Mouse (Mus musculus): ENCODE results near the gene Trim41. TPM values are rescaled to one million over a fixed set of nuclear protein-coding genes. Genes with fewer than 3 reads are reported as not detected.
A peak's percentile ranks its signal among the peaks of the same experiment; 100 is the strongest.
"Not testable (repeated sequence)": the region's sequence is repeated elsewhere in the genome, so short reads cannot be mapped to it uniquely, and the experiment has no call there.

The Trim41 gene
- polyA plus RNA-seq, 1 experiment from 2014 or later: 7.5 TPM

- under 1% methylated on average over 77 of the region's 77 CpGs for WGBS
- Histone ChIP-seq H3K9ac (peak overlapping the region; percentile 31), H3K36me3 (no peaks in the 10 kb centered on the region), H3K4me3 (replicated peaks) (peak overlapping the region; percentile 65), H3K4me1 (peaks cover 13% of the 10 kb centered on the region), H3K9me3 (replicated peaks) (no peaks in the 10 kb centered on the region), H3K4me2 (replicated peaks) (peak overlapping the region; percentile 88), H3K27me3 (no peaks in the 10 kb centered on the region; the same call in 1 of the 2 replicates), H3K27ac (replicated peaks) (peak overlapping the region; percentile 39)
- ATAC-seq (ENCODE audit: insufficient number of reproducible peaks, low FRiP score, low TSS enrichment, low read depth): peak; percentile 22; the same call in 1 of the 2 replicates
These were observed 20.4 kb upstream of the Trim41 start for GRCm38 (mm10) chr11:48837310-48838180.

GRCm38 (mm10) chr11:48836990-48837309 is 19.8 kb upstream of the Trim41 start:
- H3K4me1 ChIP-seq: peaks cover 13% of the 10 kb centered on the region
- 15% methylated on average over 11 of the region's 11 CpGs for WGBS
- no peaks in the 10 kb centered on the region for H3K36me3 ChIP-seq
- H3K4me3 ChIP-seq (replicated peaks): peak overlapping the region; percentile 65
- H3K9me3 ChIP-seq (replicated peaks): no peaks in the 10 kb centered on the region
- H3K4me2 ChIP-seq (replicated peaks): peak overlapping the region; percentile 88
- no peak for ATAC-seq (ENCODE audit: insufficient number of reproducible peaks, low FRiP score, low TSS enrichment, low read depth)
- no peaks in the 10 kb centered on the region; the same call in 1 of the 2 replicates for H3K27me3 ChIP-seq
- H3K9ac ChIP-seq: peak overlapping the region; percentile 31; the same call in 1 of the 2 replicates
- no peak overlapping the region for H3K27ac ChIP-seq (replicated peaks)

- 67% methylated on average over 6 of the region's 6 CpGs for WGBS
- Histone ChIP-seq H3K4me3 (replicated peaks) (no peak overlapping the region), H3K9ac (no peak overlapping the region), H3K36me3 (no peaks in the 10 kb centered on the region), H3K9me3 (replicated peaks) (no peaks in the 10 kb centered on the region), H3K27ac (replicated peaks) (no peak overlapping the region), H3K4me1 (peaks cover 13% of the 10 kb centered on the region), H3K4me2 (replicated peaks) (no peak overlapping the region), H3K27me3 (no peaks in the 10 kb centered on the region; the same call in 1 of the 2 replicates)
- no peak for ATAC-seq (ENCODE audit: insufficient number of reproducible peaks, low FRiP score, low TSS enrichment, low read depth)
These were observed 18.8 kb upstream of the Trim41 start for GRCm38 (mm10) chr11:48835923-48836322.

- Histone ChIP-seq H3K9me3 (replicated peaks) (no peaks in the 10 kb centered on the region), H3K4me2 (replicated peaks) (peak overlapping the region; percentile 50), H3K27me3 (no peaks in the 10 kb centered on the region; the same call in 1 of the 2 replicates), H3K9ac (peak overlapping the region; percentile 48), H3K4me3 (replicated peaks) (peak overlapping the region; percentile 60), H3K4me1 (peaks cover 13% of the 10 kb centered on the region), H3K27ac (replicated peaks) (peak overlapping the region; percentile 82), H3K36me3 (no peaks in the 10 kb centered on the region)
- peak; percentile 88 for ATAC-seq (ENCODE audit: insufficient number of reproducible peaks, low FRiP score, low TSS enrichment, low read depth)
- WGBS: under 1% methylated on average over 30 of the region's 30 CpGs
These were observed 16.8 kb upstream of the Trim41 start for GRCm38 (mm10) chr11:48833731-48834639.

- Histone ChIP-seq H3K9ac (no peak overlapping the region), H3K27ac (replicated peaks) (no peak overlapping the region), H3K4me2 (replicated peaks) (peak overlapping the region; percentile 50), H3K4me3 (replicated peaks) (peak overlapping the region; percentile 60), H3K9me3 (replicated peaks) (no peaks in the 10 kb centered on the region), H3K36me3 (no peaks in the 10 kb centered on the region), H3K27me3 (no peaks in the 10 kb centered on the region; the same call in 1 of the 2 replicates), H3K4me1 (peaks cover 8% of the 10 kb centered on the region)
- WGBS: 31% methylated on average over 9 of the region's 9 CpGs
- no peak for ATAC-seq (ENCODE audit: insufficient number of reproducible peaks, low FRiP score, low TSS enrichment, low read depth)
These were observed 16.1 kb upstream of the Trim41 start for GRCm38 (mm10) chr11:48833078-48833730.

- Histone ChIP-seq H3K27ac (replicated peaks) (no peak overlapping the region), H3K9ac (no peak overlapping the region), H3K36me3 (no peaks in the 10 kb centered on the region), H3K9me3 (replicated peaks) (no peaks in the 10 kb centered on the region), H3K27me3 (no peaks in the 10 kb centered on the region), H3K4me2 (replicated peaks) (no peak overlapping the region), H3K4me1 (no peaks in the 10 kb centered on the region), H3K4me3 (replicated peaks) (no peak overlapping the region)
- WGBS: 83% methylated on average over 2 of the region's 2 CpGs
- ATAC-seq (ENCODE audit: insufficient number of reproducible peaks, low FRiP score, low TSS enrichment, low read depth): no peak
These were observed 14.1 kb upstream of the Trim41 start for GRCm38 (mm10) chr11:48831273-48831672.

- WGBS: 57% methylated on average over 2 of the region's 2 CpGs
- Histone ChIP-seq H3K9me3 (replicated peaks) (no peaks in the 10 kb centered on the region), H3K4me3 (replicated peaks) (no peak overlapping the region), H3K9ac (no peak overlapping the region), H3K27me3 (no peaks in the 10 kb centered on the region), H3K4me2 (replicated peaks) (no peak overlapping the region), H3K27ac (replicated peaks) (no peak overlapping the region), H3K4me1 (no peaks in the 10 kb centered on the region), H3K36me3 (no peaks in the 10 kb centered on the region)
- ATAC-seq (ENCODE audit: insufficient number of reproducible peaks, low FRiP score, low TSS enrichment, low read depth): no peak
These were observed 13.1 kb upstream of the Trim41 start for GRCm38 (mm10) chr11:48830279-48830678.

- peaks cover 11% of the 10 kb centered on the region; the same call in 1 of the 2 replicates for H3K4me1 ChIP-seq
- H3K9me3 ChIP-seq (replicated peaks): no peaks in the 10 kb centered on the region
- ATAC-seq (ENCODE audit: insufficient number of reproducible peaks, low FRiP score, low TSS enrichment, low read depth): no peak
- H3K27me3 ChIP-seq: peaks cover 14% of the 10 kb centered on the region
- no peak overlapping the region for H3K4me3 ChIP-seq (replicated peaks)
- no peak overlapping the region for H3K9ac ChIP-seq
- H3K36me3 ChIP-seq: no peaks in the 10 kb centered on the region
- H3K27ac ChIP-seq (replicated peaks): no peak overlapping the region
- WGBS: 50% methylated on average over 6 of the region's 6 CpGs
- H3K4me2 ChIP-seq (replicated peaks): no peak overlapping the region
These were observed 10.8 kb upstream of the Trim41 start for GRCm38 (mm10) chr11:48827926-48828325.

- H3K27ac ChIP-seq (replicated peaks): peak overlapping the region; percentile 63
- no peak for ATAC-seq (ENCODE audit: insufficient number of reproducible peaks, low FRiP score, low TSS enrichment, low read depth)
- H3K27me3 ChIP-seq: peaks cover 14% of the 10 kb centered on the region
- H3K9ac ChIP-seq: peak overlapping the region; percentile 15; the same call in 1 of the 2 replicates
- 0% methylated on average over 6 of the region's 6 CpGs for WGBS
- H3K9me3 ChIP-seq (replicated peaks): no peaks in the 10 kb centered on the region
- H3K4me3 ChIP-seq (replicated peaks): peak overlapping the region; percentile 48
- peak overlapping the region; percentile 54 for H3K4me2 ChIP-seq (replicated peaks)
- no peaks in the 10 kb centered on the region for H3K36me3 ChIP-seq
- H3K4me1 ChIP-seq: peaks cover 11% of the 10 kb centered on the region; the same call in 1 of the 2 replicates
These were observed 9.6 kb upstream of the Trim41 start for GRCm38 (mm10) chr11:48826752-48827096.

- H3K36me3 ChIP-seq: not testable (repeated sequence)
- peak; percentile 83 for ATAC-seq (ENCODE audit: insufficient number of reproducible peaks, low FRiP score, low TSS enrichment, low read depth)
These were observed 9.0 kb upstream of the Trim41 start, which contains the start of the genes Trim7 and Gm12184 for GRCm38 (mm10) chr11:48825979-48826751. Trim7 (plus strand) TSS chr11:48826140. Gm12184 (minus strand) TSS chr11:48826655.

More at GRCm38 (mm10) chr11:48825979-48826751, 9.0 kb upstream of the Trim41 start, which contains the start of the genes Trim7 and Gm12184:
- under 1% methylated on average over 57 of the region's 92 CpGs for WGBS
- Histone ChIP-seq H3K27me3 (peaks cover 14% of the 10 kb centered on the region), H3K9ac (peak within 1 kb of the TSS; percentile 15; the same call in 1 of the 2 replicates), H3K27ac (replicated peaks) (peak within 1 kb of the TSS; percentile 63), H3K4me2 (replicated peaks) (peak within 1 kb of the TSS; percentile 54), H3K4me3 (replicated peaks) (peak within 1 kb of the TSS; percentile 48), H3K4me1 (peaks cover 11% of the 10 kb centered on the region; the same call in 1 of the 2 replicates)
- not testable (repeated sequence) for H3K9me3 ChIP-seq (replicated peaks)
